Mouse (Mus musculus): ENCODE measurements around the gene Ube3a. TPM values are rescaled to one million over a fixed set of nuclear protein-coding genes. Genes with fewer than 3 reads are reported as not detected.

Ube3a gene
- 100 to 1,000 TPM; 113 to 150 (median 137) TPM for total RNA-seq (2022)

DNA sequence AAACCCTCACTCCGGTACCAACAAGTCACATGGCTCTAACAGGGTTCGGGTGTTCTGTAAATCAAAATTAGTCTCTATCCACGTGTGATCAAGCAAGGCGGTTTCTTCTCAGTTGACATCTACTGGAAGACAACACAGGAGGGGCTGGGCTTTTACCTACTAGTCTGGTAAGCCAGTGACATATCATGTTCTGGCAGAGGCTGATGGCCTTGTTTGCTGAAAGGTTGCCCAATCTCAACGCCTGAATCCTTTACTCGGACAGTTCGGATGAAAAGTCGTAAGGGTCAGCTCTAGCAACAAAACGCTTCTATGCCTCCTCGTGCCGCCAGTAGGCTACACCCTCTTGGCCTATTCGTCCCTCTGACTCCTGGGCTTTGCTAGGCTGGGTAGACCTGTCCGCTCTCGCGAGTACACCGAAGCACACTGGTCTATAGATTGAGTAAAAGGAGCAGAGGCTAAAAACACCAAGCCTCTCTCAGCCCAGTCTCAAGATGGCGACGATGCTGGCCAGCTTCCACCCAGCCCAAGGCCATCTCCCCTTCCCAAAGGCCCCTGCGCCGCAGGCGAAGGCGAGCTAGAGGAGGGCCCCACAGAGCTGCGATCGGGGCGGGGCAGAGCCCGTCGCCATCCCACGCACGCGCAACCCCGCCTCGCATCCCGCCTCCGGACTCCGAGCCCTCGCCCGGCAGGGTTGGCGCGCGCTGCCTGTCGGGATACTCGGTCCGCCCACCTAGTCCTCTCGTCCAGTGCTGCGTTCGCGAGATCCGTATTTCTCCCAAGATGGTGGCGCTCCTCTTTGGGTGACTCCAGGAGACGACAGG, at the start of gene Ube3a:
Ube3a (plus strand) TSS at position 706 of the 821 bp plus-strand sequence.
- DNase-seq (ENCODE audit: low spot score in 2 of 2), result peak; percentile 96 to 97

GRCm38 (mm10) chr7:59192831-59193230, 35.7 kb upstream of the Ube3a start:
- DNase-seq (ENCODE audit: low spot score in 2 of 2), result no peak

DNA sequence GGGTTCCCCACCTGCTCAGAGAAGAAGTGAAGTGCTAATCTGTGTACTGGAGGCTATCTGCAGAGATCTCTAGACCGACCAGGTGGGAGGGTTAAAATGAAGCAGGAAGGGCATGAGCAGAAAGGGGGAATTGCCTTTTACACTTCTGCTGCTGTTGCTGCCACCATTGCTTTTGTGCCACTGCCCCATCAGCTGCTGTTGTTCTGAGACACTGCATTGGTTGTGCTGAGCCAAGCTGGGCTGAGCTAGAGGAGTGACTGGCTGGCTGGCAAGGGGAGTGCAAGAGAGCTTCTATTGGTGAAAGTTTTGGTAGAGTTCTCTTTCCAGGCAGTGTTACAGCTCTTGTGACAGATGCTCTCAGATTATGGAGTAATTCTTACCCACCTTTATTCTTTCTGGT, 13.6 kb upstream of the Ube3a start:
- no peak for DNase-seq (ENCODE audit: low spot score in 2 of 2)

- DNase-seq (ENCODE audit: low spot score in 2 of 2), result no peak
Measured at GRCm38 (mm10) chr7:59221244-59221643, 7.3 kb upstream of the Ube3a start.

DNA sequence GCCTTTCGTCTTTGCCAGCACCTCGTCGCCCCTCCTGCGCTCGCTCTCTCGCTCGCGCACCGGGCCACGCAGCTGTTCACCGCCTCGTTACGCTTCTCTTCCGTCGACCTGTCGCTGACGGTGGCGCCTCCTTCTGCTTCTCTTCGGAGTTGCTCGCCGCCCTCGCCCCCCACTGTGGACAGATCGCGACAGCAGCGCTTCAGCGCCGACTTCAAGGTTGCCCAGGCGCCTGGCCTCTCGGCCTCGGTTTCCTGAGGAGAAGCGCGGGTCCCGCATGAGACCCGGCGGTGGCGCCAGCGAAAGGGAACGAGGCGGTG, 274 bp downstream of the Ube3a start:
- no peak for DNase-seq (ENCODE audit: low spot score in 2 of 2)

- peak in 1 of 2 experiments; percentile 62 for DNase-seq (ENCODE audit: low spot score in 2 of 2)
Measured at GRCm38 (mm10) chr7:59229183-59229911, 797 bp downstream of the Ube3a start.

- no peak for DNase-seq (ENCODE audit: low spot score in 2 of 2)
Measured at GRCm38 (mm10) chr7:59230304-59230703, 1.8 kb downstream of the Ube3a start.

GRCm38 (mm10) chr7:59230768-59231167, 2.2 kb downstream of the Ube3a start:
- DNase-seq (ENCODE audit: low spot score in 2 of 2), result no peak

GRCm38 (mm10) chr7:59231960-59232359, 3.4 kb downstream of the Ube3a start:
- no peak for DNase-seq (ENCODE audit: low spot score in 2 of 2)

- DNase-seq (ENCODE audit: low spot score in 2 of 2), result no peak
Measured at GRCm38 (mm10) chr7:59234773-59235401, 6.3 kb downstream of the Ube3a start.

DNA sequence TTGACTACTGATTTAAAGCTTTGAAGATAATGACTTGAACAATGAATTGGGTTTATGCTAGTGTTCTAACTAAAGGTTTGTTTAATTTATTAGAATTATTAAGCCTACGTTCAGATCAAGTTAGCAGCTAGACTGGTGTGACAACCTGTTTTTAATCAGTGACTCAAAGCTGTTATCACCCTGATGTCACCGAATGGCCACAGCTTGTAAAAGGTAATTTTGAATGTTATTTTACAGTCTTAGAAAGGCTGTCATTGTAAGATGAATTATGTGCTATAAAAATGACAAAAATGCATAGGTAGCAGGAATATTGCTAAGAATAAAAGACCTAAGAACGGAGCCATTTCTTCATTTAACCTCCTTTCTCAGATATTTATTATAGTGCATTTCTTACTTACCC, 14.7 kb downstream of the Ube3a start:
- DNase-seq (ENCODE audit: low spot score in 2 of 2), result no peak

DNA sequence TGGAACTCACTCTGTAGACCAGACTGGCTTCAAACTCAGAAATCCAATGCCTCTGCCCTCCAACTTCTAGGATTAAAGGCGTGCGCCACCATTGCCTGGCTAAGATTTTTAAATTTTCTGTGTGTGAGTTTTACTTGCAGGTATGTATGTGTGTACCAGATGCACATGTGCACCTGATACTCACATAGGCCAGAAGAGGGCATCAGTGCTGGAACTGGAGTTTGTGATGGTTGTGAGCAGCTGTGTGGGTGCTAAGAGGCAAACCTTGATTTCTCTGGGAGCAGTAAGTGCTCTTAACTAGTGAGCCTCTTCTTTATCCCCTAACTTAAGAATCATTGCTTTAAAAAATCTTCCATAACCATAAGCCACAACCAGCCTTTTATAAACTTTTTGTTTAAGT, 17.0 kb downstream of the Ube3a start:
- no peak for DNase-seq (ENCODE audit: low spot score in 2 of 2)

GRCm38 (mm10) chr7:59253373-59253772, 24.8 kb downstream of the Ube3a start:
- DNase-seq (ENCODE audit: low spot score in 2 of 2), result no peak

DNA sequence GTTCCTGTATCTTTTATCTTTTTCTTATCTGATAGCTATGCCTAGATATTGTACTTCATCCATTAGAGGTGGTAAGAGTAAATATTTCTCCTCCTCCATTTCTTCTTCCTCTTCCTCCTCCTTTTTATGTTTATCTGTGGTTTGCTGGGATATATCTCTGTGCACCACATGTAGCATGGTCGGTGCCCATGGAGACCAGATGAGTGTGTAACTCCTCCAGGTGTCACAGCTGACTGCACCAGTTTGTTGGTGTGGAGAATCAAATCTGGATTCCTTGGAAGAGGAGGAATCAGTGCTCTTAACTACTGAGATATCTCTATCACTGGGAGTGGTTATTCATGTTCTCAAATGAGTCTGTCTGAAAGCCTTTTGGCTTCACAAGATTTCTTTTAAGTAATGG, 37.0 kb downstream of the Ube3a start:
- DNase-seq (ENCODE audit: low spot score in 2 of 2), result no peak

DNA sequence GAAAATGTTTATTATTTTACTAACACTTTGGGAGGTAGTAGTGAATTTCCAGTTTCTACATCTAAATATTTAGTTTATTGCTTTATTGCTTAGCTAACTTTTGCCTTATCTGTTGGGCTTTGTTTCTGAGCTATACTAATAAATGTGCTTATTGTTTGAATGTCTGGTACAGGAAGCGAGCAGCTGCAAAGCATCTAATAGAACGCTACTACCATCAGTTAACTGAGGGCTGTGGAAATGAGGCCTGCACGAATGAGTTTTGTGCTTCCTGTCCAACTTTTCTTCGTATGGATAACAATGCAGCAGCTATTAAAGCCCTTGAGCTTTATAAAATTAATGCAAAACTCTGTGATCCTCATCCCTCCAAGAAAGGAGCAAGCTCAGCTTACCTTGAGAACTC, 43.2 kb downstream of the Ube3a start:
- no peak for DNase-seq (ENCODE audit: low spot score in 2 of 2)

GRCm38 (mm10) chr7:59312576-59312975, 84.0 kb downstream of the Ube3a start:
- DNase-seq (ENCODE audit: low spot score in 2 of 2), result no peak

DNA sequence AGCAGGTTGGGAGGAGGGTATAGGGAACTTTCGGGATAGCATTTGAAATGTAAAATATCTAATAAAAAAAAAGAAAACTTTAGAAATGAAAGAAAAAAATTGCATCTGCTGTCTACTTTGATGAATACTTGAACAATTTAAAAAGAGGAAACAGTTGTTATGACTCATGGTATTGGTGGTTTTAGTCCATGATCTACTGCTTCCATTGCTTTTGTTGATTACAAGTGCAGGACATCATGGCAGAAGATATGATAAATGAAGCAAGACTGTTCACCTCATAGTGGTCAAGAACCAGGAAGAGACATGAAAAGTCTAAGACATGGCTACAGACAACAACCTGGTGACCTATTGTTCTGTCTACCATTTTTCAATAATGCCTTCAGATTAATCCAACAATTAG, 94.2 kb downstream of the Ube3a start:
- DNase-seq (ENCODE audit: low spot score in 2 of 2), result no peak
